Mouse (Mus musculus) thymus, adult 2 months (tissue): ENCODE measurements around the gene Hmga1.

Experiments used
- CTCF ChIP-seq: fragments of 200-500 bp; IDR thresholded peaks from 2 replicates; pipeline ENCODE4 v1.5.1; 2012; ENCODE audit warnings: mild to moderate bottlenecking, control low read depth, low read length, moderate library complexity, borderline replicate concordance; ENCODE audit not compliant: control insufficient read depth, poor library complexity, insufficient read depth; ENCODE audit errors: extremely low read depth
- POLR2A ChIP-seq: fragments of 200-500 bp; IDR thresholded peaks from 2 replicates; pipeline ENCODE4 v1.6.1; 2012; ENCODE audit warnings: mild to moderate bottlenecking, low read length, control low read depth, moderate library complexity; ENCODE audit not compliant: control insufficient read depth, poor library complexity, insufficient read depth; ENCODE audit errors: extremely low read depth

DNA sequence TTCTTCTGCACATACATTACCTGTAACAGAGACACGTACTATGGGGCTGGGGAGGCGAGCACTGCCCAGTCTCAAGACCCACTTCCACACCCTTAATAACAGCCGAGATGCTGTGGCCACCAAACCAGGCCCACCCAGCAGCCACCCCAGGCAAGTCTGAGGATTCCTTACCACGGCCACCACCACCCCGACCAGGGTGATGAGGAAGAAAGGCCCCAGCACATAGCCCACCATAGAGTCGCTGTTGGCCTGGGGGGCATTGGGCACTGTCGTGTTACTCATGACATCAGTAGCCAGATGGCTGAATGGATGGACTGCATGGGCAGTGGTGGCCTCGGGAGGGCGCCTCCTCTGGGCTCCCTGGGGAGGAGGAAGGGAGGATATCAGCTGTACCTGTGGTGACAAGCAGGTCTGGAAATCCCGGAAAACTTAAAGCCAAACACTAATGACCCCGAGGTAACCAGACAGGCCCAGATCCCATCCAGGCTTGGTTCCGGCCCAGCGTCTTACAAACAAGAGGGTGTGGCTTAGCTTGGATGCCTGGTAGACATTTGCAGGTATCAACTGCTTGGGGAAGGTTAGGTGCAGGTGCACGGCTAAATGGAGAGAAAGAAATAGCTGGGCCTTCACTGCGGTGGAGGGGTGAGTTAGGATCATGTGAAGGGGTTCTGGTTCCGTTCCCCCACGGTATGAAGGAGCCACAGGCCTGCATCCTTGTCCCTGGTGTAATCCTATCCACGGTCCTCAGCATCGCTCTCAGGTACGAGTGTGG, 8.3 kb downstream of the Hmga1 start:
- TF ChIP-seq CTCF (no peak), POLR2A (no peak)
